Mouse (Mus musculus) cerebellum, postnatal 36 days (tissue): ENCODE data around the gene Ankrd28.
A peak's percentile ranks its signal among the peaks of the same experiment; 100 is the strongest.

Source experiments
- DNase-seq, 2 experiments: peaks; one replicate each; pipeline ENCODE4 v3.0.0; 2021 to 2022; ENCODE audit warnings: mixed read lengths in 2 of 2

Ankrd28 gene

DNA sequence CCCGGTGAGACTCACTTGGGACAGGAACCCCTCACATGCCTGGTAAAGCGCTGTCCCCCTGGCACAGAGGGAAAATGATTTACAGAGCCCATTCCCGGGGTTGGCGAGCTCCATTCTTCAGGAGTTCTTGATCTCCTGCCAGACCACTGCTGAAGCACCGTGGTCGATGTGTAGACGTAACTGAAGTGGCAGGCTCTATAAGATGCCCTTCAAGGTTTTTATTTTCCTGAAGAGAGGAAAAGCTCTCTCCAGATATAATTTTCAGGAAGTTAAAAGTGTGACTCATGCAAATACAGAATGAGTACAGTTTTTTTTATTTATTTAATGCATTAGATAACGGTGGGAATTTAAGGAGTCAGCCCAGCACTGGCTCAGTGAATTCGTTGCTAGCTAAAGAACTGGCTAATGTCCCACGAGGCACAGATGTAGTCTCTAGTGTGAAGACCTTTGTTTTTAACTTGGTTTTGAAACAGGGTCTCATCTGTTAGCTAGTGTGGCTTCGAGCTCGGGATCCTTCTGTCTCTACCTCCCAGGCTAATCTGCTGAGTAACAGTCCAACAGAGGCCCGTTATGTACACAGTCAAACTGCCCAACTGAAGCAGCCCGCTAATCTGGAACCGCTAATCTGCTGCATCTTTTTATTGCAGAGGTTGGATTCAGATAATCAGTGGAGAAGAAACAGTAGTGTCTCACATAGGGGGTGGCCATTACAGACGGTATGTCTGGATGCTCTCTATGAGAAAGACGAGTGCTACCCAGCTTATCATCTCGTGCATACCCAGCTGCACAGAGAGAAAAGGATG lies 166.2 kb downstream of the Ankrd28 start:
- DNase-seq = no peak

DNA sequence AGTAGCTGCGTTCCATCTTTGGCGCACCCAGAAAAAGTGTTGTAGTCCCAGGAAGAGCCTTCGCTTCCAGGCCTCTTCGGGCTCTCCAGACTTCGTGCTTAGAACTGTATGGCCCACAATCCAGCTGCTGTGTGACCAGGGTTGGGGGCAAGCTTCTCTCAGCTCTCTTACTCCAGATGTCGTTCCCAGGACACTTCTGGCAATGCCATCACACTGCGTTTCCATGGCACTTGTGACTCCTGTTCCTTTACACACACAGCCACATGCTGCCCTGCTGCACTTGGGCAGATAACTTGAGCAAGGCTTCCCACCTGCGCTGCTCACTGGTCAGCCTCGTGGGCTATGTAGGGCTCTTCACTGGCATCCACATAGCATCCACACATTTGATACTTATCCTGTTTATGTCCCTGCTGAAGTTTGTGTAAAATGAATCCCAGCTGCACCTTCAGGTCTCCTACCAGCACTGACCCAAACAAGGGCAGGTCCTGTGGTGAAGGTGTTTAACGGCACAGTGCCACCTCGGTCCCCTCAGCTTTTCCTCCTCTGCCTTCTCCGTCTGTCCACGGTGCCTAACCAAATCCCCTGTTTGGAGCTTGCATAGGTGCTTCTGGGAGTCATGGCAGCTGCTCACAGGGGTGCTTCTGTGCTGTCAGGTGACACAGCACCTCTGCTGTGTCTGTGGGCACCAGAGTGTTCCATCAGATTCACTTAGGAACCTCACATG lies 166.9 kb downstream of the Ankrd28 start:
- DNase-seq = no peak

DNA sequence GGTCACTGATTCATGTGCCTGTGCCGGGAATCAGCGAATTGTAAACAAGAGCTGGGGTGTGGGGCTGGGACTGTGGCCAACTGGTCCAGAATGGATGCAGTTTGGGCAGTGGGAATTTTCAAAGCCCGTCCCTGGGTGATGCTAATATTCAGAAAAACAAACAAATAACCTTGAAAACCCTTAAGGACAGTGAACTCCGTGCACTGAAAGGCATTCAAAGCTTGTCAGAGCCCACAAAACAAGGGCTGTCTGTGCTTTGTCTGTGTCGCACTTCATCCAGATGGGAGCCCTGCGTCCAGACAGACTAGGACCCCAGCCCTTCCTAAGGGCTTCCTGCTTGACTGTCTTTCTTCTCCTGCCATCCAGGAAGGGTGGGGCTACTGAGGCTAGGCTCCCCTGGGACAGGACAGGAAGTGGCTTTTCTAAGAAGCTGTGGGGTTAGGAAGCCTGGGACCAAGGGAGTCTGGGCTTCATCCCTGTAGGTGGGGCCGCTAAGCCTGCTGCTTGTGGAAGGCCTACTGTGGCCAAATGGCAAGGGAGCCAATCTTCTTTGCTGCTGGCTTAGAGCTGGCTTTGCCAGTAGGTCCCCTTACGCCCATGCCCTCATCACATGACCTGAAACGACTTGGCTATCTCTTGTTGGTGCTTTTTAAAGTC lies 167.8 kb downstream of the Ankrd28 start:
- no peak for DNase-seq

DNA sequence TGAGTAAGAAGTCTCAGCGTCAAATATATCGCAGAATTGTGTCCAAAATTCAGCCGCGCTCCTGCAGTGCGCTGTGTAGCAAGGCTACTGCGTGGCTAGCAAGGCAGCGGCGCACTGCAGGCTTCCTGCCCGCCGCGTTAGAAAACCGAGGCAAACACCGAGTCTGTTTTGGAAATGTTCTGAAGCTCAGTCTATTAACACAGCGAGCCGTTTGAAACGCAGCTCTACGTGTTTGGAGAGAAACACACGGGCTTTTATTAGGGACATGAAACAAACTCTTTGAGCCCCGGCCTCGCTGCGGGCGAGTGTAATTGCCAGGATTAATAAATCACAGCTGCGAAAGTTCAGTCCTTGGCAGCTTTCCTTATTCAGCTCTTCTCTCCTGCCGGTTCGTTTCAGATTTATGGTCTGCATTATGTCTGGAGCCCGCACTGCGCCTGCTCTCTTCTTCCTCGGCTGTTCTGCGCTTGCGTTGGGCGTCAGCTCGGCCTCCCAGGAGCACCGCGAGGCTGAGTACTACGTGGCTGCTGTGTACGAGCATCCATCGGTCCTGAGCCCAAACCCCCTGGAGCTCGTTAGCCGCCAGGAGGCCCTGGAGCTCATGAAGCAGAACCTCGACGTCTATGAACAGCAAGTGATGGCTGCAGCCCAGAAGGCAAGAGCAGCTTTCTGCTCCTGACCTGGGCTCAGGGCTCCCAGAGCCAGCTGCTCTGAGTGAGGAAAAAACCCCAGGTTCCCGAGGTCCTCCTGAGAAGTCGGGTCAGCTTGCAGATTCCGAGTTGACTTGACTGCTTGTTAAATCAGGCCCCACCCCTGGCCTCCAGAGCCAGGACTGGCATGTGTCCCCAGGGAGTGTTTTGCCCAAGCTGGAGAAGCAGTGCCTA lies 168.5 kb downstream of the Ankrd28 start:
- peak; percentile 85 to 87 for DNase-seq

DNA sequence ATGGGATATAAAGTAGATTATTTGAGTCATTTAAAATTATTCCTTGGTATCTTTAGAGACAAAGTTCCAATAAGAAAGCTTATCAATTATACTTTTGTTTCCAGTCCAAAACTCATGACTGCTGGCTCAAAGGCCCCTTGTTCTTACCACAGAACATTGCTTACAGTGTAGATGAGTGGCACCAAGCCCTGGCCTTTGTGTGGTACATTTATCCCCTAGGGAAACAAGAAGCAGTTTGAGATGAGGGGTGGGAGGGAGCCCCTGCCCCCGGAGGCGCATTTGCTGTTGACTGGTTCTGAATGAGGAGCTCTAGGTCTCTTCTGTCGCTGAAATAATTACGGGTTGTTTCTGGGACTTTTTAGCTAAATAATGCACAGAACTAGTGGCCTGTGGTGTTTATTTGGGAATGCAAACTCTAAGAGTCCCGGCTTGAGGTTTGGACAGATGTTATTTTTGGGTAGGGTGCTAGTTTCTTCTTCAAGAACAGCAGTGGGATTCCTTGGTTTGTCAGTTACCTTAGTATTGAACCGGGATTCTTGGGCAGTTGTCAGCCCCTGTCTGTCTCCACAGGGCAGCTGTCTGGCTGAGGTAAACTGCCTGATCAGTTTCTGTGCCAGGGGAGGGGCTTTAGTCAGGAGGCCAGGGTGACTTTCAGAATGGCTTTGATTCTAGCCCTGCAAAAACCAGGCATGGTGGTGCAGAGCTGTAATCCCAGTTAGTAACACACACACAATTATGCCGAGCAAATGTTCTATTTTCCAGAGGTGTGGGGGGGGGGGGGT lies 169.9 kb downstream of the Ankrd28 start:
- no peak for DNase-seq

DNA sequence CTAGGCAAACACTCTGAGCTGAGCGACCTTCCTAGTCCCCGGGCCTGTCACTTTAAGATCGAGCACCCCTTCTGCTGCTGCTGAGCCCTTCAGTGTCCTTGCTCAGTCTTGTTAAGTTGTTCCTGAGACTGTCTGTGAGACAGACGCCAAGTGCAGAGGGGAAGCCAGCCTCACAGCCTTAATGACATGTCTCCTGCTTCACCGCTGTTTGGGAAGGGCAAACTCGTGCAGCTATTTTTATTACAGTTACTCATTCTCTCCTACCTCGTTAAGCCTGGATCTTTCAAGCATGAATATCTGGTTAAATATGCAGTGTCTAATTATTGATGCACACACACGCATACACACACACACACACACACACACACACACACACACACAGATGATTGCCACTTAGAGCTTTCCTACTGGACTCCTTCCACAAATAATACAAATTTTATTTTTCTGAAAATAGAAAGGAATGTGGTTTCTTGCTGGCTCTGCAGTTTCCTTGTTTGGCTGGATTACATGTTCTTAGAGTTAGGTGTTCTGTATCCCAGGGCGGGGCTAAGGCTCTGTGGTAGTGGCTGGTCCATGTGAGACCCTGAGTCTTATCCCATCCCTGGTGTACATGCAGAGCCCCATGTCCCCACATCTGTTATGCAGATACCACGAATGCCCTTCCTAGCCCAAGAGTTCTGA lies 170.8 kb downstream of the Ankrd28 start:
- DNase-seq = no peak

DNA sequence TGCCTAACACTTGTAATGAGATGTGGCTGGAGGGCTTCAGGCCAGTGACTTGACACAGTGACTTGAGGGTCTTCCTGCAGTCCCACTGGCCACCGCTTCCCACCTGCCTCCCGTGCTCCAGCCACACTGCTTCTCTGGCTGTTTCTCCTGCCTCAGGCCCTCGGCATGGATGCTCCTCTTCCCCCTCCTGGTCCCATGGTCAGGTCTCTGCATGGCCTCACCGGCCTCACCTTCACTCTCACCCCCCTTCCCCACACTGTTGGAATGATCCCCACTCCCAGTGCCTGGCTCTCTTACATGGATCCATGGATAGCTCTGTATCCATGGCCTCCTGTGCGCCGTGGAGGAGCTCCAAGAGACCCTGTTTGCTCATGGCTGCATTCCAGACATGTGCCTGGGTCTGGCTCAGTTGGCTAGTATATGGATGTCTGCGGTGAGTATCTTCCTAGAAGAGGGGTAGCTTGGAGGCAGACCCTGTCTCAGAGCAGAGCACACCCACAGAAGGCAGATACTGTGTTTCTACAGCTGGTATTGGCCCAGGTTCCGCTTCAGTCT lies 172.2 kb downstream of the Ankrd28 start:
- no peak for DNase-seq

DNA sequence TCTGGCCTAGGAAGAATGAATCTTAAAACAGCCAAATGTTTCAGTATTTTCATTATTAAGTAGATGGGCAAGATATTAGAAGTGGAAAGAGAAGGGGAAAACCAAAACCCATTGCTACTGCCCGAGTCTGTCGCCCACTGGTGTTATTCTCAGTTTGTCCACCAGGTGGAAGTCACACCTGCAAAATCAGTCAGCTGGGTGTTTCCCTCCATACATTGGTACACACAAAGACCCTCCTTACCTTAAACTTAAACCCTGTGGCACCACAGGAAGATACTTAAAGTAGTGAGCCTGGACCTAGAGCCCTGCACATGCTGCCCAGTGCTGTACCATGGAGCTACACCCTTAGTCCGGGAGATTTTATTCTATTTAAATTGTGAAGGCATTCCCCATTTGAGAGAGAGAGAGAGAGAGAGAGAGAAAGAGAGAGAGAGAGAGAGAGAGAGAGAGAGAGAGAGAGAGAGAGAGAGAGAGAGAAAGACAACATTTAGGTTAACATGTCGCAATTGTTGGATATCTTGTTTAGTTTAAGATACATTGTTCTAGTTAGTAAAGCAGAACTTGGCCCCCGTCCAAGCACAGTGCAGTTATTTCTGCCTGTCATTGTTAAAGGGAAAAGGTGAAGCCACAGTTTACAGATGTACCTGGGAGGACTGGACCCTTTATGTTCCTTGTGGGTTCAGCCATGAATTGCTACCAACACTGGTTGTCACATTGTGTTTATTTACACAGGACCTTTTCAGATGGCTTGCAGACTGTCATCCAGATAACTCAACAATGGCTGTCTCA lies 173.4 kb downstream of the Ankrd28 start:
- peak; percentile 75 to 87 for DNase-seq

DNA sequence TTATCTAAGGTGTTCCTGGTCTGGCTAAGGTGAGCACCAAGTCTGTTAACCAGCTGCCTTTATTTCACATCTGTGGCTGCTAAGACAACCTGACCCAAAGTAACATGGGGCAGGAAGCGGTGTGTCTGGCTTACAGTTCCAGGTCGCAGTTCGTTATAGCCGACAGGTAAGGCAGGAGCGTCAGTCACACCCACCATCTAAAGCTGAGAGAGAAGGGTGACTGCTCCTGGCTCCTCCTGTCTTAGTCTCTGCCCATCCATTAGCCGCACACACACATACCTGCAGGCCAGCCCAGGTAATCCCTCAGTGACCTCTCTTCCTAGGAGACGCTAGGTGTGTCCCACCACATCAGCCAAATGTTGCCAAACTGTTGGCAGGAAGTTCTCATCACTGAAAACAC lies 174.1 kb downstream of the Ankrd28 start:
- no peak for DNase-seq

DNA sequence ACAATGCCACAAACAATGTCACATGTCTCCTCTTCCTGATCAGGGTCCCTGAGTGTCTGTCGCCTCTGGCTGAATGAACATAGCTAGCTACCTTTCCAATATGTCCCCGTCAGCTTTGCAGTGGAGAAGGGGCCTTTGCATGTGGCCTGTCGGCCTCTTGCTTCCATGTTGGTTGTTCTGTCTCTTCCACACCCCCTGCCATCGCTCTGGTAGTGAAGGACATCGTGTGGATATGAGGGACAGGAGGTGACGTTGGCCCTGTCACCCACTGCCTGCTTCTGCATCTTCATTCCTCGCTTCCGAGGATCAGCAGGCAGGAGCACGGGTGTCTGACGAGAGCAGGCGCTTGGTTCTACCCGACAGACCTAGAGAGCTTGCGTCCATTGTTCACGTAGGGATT lies 175.0 kb downstream of the Ankrd28 start:
- DNase-seq = no peak

DNA sequence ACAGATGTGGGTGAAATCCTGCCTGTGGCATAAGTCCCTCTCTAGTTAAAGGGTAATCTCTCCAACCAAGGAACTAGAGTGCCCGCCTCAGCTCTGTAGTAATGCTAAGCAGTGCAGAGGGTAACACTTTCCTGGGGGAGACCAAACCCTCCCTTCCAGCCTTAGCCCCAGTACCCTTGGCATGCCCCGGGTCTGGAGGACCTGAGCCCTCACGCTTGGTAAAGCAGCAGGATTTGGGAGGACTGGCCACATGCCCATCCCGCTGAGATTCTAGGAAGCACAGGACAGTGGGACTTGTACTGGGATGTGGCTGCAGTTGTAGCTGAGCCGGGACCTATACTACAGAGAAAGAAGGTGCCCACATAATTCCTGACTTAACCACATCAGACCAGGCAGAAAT lies 175.6 kb downstream of the Ankrd28 start:
- no peak for DNase-seq

DNA sequence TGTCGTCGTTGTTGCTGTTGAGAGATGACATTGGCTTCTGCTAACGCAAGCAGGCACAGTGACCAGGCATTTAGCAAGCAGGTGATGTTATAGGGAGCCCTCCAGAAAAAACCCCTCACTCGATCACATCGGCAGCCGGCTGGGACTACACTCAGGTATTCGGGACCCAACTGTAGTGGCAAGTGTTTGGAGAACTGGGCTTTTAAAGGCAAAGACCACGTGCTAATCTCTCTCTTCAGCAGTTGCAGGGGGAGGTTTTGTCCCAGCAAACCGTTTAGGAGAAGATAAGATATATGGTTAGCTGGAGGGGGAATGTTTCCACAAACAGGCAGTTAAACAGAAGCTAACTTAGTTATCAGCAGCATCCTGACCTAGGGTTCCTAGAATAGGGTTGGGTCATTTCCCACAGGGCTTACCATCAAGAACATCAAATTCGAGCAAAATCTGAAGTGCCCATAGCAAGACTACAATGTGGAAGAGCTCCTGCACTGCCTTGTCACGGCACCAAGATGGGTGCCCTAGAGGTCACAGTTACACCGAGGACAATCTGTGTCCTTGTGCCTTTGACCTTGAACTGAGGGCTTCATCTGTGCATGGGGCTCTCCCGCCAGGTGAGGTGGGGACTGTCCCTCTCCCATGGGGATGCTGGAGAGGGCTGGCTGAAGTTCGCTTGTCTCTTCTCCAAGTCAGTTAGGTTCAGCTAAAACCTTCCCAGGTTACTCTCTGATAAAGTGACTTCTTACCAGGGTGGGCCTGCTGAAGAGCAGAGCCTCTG lies 177.2 kb downstream of the Ankrd28 start:
- no peak for DNase-seq

DNA sequence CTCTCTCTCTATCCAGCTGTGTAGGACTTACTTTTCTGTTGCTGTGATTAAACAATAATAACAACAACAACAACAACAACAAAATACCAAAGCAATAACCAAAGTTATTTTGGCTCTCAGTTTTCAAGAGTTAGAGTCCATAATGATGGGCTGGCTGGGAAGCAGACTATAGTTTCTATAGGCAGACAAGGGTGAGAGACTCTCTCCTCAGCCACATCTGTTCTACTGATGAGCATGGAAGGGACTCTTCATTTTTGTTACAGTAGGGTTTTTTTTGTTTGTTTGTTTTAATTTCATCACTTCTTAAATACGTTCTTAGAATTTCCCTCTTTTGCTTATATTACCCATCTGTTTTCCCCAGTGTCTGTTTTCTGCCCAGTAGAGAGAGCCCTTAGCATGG lies 177.8 kb downstream of the Ankrd28 start:
- DNase-seq = no peak

DNA sequence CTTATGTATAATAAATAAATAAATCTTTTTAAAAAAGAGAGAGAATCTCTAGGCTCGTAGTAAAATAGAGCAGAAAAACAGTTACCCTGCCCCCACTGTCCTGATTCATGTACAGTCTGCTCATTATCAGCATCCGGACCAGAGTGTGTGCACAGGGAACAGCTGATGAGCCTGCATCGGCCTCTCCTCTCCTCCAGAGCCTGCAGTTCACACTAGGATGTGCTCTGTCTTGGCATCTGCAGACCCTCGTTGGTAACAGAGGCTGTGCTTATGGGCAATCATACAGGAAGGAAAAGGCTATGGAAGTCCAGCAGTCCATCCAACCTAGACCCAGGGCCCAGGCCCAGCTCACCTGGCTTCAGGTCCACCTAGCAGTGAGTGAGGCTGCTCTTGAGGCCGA lies 178.3 kb downstream of the Ankrd28 start:
- no peak for DNase-seq

DNA sequence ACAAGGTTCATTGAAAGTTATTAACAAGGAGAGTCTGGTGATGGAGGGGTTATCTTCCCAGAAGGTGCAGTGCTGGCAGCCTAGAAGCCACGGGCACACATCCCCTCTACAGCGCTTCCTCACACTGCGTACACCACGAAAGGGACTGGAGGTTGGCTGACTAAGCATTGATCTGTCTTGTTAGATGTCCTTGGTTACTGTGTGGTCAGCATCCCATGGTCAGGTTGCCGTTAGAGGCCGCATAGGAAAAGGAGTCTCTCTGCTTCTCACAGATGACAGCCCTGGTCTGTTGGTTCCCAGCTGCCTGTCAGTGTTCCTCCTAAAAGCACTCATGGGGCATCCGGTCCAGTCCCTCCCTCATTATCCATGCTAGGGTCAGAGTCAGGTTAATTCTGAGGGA lies 179.2 kb downstream of the Ankrd28 start:
- no peak for DNase-seq

DNA sequence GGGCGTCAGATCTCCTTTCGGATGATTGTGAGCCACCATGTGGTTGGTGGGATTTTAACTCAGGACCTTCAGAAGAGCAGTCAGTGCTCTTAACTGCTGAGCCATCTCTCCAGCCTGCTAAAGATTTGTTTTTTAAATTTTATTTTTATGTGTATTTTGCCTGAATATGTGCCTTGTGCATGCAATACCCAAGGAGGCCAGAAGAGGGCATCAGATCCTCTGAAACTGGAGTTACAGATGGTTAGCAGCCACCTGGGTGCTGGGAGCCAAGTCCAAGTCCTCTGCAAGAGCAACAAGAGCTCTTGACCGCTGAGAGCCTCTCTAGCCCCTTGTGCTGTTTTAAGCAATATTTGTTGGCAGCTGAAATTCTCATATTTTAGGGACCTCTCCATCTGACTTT lies 180.1 kb downstream of the Ankrd28 start:
- DNase-seq = no peak
